Mouse (Mus musculus): ENCODE data around the gene Aagab. TPM values are rescaled to one million over a fixed set of nuclear protein-coding genes. Genes with fewer than 3 reads are reported as not detected.

The Aagab gene
- total RNA-seq, 2 experiments from 2014 or later: 18.9 to 23.4 TPM

- DNase-seq: peak in 1 of 2 experiments; percentile 10
Measured at GRCm38 (mm10) chr9:63647581-63648519, 45.4 kb downstream of the Aagab start.

DNA sequence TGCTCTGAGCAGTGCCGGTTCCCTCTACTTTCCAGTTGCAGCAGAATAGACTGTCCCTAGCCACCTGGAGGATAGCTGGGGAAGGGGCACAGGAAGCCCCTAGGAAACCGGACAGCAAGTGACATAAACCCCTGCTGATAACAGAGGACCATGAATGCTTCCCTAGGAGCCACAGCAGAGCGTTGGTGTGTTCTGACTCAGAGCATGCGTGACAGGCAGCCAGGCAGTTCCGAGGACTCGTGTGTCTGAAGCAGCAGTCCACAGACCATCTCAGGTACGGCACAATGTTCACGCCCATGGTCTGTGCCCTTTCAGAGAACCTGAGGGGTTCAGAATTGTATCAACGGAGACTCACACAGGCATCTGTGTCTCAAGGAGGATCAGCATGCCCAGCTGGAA is 46.1 kb downstream of the Aagab start:
- DNase-seq: no peak

DNA sequence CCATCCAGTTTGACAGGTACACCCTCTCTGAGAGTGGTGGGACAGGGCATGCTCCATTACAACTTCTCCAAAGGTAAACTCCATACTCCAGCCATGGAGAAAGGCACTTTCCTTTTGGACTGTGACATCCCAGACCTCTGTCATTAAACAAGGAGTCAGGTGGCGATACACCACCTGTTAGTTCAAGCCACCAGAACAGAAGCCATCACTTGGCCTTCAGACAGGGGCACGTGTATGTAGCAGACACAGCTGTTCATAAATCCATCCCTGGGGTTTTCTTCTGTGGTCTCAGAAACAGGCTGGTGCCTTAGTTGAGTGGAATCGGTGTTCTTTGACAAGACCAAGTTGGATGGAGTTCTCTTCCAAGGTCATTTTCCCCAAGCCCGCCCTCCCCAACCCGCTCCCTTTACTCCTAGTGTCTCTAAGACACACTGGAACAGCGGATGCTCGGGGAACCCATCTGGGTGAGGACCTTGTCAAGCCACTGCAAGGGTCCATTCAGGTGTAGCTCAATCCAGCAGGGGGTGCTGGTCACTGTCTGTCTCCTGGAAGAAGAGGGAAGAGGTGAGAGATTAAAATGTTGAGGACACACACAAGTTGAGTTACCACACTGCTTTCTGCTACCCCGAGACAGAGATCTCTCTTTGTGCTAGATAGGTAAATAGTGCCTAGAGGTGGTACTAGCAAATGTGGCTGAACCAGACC is 47.5 kb downstream of the Aagab start:
- peak in 1 of 2 experiments; percentile 49 for DNase-seq

DNA sequence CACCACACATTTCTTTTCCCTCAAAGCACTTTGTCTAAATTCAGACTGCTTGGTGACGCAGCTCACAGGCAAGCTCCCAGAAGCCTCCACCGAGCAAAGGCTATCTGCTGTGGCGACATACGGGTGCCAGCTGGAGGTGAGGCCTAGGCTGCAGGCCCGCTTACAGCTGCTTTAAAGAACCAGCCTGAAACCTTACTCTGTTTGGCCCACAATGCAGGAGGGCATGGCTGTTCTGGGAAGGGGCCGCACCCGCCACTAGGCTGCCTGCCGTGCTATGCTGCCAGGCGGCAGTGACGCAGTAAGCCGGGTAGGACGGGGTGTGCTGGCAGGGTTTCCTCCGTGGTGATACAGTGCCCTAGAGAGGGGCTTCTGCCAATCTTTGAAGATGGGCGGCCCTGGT is 48.4 kb downstream of the Aagab start:
- peak; percentile 61 to 76 for DNase-seq

DNA sequence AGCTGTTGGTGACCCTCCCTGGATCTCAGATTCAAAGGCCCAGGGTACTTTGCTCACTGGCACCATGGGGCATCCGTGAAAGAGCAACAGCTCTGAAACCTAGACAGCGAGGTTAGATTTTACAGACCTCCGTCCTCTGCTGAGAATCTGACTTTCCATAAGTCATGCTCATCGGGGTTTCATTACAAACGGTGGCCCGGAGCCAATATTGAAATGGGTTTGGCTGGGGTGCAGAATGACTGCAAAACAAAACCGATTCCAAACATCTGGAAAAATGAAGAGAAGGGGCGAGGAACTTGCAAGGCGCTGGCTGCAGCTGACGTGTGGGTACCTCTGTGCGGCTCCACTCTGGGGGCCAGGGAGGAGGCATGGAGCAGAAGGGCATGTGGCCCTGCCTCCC is 49.1 kb downstream of the Aagab start:
- peak; percentile 61 to 72 for DNase-seq

- DNase-seq: no peak
Measured at GRCm38 (mm10) chr9:63653666-63654065, 51.2 kb downstream of the Aagab start.

DNA sequence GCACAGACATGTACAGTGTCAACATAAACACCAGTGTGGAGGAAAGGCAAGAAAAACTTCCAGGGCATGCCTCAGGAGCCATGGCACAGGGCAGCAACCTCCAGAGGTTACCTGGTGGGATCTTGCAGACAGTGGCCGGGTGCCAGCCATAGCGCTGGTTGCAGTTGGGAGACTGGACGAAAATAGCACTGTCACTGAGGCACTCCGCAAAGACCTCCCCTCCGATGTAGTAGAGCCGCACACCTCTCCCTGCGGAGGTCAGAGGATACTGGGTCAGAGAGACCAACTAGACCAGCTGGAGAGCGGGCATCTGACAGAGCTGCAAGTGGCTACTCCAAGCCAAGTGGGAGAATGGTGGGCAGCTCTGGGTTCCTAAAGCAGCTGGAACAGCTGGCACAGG is 52.1 kb downstream of the Aagab start:
- peak in 1 of 2 experiments; percentile 7 for DNase-seq

- DNase-seq: peak in 1 of 2 experiments; percentile 12
Measured at GRCm38 (mm10) chr9:63655092-63655491, 52.6 kb downstream of the Aagab start.

GRCm38 (mm10) chr9:63657167-63657566 is 54.7 kb downstream of the Aagab start:
- peak; percentile 53 to 56 for DNase-seq

GRCm38 (mm10) chr9:63658436-63658835 is 56.0 kb downstream of the Aagab start:
- peak in 1 of 2 experiments; percentile 21 for DNase-seq

DNA sequence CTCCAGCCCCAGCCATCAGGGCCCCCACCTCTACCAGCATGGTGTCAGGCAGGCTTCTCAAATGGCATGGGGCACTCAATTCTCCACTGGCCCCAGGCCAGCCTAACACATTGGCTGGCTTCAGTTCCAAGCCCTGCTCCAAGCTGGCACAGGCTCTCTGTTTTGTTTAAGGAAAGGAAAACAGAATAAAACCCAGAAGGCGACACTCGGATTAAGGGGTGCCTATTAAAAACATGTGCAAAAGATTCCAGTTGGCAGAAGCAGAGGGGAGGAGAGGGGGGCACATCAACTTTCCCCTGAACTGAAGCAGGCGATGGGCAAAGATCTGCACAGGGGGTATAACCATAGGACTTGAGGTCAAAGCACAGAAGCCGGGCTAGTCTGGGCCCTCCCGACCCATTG is 56.5 kb downstream of the Aagab start:
- DNase-seq: peak; percentile 61 to 67

- DNase-seq: no peak
Measured at GRCm38 (mm10) chr9:63660061-63660460, 57.6 kb downstream of the Aagab start.

- no peak for DNase-seq
Measured at GRCm38 (mm10) chr9:63660691-63661090, 58.2 kb downstream of the Aagab start.

DNA sequence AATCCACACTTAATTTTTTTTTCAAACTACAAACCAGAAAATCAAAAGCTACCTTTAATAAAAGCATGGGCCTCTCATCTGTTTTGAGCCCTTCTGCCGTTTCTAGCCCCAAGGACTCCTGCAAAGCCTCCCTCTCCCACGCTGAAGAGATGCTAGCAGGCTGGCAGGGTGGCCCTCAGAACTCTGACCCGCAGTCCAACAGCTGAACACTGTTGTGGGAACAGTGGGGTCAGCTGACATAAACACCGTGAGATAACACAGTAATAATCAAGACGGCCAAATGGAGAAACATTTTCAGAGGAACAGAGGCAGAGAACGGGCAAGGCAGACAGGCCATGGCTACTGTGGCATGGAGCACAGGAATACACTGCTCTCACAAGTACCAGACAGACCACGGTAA is 60.3 kb downstream of the Aagab start:
- DNase-seq: no peak

- no peak for DNase-seq
Measured at GRCm38 (mm10) chr9:63663222-63663621, 60.8 kb downstream of the Aagab start.

DNA sequence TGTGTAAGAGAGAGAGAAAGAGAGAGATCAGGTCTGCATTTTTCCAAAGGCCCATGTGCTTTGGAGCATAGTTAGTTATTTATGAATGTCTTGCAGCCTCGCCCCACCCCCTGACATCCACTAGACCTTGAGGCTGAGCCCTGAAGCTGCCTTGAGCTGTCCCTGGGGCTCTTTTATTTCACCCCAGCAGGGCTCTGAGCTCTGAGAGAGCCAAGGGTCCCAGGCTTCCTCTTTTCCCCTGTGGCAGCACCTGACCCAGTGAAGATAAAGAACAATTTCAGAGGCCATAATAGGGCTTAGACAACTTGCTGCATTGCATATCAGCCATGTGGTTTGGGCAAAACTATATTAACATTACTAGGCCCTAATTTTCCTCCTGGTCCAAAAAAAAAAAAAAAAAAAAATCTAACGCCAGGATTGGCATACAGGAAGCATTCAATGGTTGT is 61.9 kb downstream of the Aagab start:
- DNase-seq: no peak

DNA sequence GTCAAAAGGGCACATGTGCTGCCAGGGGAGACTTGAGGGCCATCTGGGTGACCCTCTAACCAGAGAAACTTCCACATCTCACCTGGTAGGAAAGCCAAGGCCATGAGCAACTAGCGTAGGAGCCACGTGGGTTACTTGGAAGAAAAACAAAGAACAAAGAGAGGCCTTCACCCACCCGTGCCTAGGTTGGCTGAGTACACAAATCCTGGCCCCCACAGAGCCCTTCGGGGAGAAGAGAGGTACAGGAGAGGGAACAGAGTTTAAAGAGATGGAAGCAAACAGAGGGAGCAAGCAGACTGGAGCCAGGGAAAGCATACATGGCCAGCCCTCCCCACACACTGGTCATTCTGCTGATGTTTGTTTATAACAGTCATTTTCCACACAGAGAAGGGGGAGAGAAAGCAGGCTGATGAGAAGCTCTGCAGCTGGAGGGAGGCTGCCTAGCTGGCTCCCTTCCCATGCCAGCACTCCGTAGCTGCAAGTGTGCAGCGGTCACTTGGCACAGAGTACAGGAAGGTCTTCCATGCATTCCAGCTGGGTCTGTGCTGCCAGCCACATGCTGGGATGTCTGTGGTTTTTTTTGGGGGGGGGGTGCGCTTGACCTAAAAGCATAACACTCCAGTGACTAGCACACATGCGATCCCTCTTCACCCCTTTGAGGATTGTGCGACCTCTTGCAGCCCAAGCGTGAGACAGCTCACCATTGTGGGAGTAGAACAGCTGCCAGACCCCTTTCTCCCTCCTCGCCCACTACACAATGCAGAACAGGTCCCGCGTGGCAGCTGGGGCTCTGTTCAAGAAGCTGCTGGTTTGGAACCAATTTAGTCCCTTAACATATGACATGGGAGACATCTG is 62.6 kb downstream of the Aagab start:
- DNase-seq: no peak

GRCm38 (mm10) chr9:63666612-63667372 is 64.3 kb downstream of the Aagab start:
- peak; percentile 73 to 79 for DNase-seq

DNA sequence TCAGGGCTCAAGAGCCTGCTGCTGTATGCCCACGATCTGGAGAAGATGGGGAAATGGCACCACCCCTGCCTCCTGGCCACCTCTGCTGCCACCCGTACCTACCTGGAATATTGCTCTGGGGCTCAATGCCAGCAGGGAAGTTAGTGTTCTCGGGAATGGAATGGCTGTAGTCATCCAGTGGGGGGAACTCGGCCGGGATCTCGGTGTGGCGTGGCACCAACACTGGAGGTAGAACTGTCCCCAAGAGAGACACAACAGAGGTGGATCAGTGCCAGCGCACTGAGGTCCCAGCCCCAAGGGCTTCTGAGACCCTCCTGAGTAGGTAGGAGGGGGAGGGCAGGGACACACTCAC is 64.9 kb downstream of the Aagab start:
- no peak for DNase-seq

DNA sequence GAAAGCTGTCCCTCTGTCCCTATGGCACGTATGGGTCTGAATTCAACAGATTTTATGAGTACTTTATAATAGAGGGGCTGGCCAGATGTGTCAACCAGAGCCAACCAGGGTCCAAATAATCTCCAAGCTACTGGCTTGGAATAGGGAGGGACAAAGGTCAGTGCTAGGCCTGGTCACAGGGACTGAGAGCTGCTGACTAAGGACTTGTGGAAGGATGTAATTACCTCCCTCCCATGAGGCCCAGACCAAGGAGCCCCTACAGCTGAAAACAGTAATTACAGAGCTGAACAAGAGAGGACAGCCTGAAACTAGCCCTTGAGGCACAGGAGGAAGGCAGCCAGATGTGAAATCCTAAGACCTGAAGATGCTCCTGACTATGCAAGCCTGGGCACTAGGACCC is 66.2 kb downstream of the Aagab start:
- no peak for DNase-seq

DNA sequence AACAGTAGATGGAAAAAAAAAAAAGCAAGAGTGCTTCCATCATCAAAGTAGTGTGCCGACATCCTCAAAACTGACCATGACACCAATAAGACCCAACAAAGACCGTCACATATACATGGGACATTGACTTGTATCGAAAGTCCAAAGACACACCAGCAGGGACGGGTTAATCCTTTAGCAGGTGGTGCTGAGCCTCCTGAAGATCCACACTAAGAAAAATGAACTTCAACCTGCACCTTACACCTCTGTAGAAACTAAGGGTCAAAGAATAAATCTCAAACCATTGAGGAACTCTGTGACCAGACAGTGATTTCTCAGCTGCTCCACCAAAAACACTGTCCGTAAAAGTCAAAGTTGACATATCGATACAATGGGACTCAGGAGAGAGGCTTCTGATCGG is 67.4 kb downstream of the Aagab start:
- DNase-seq: no peak
